Mouse (Mus musculus): ENCODE results near the gene Rasal3.

The Rasal3 gene

GRCm38 (mm10) chr17:32356766-32357760 is 46.3 kb downstream of the Rasal3 start:
- in situ Hi-C loops (cut with MboI, MseI) = no loop called here

GRCm38 (mm10) chr17:32356281-32356680 is 47.1 kb downstream of the Rasal3 start:
- in situ Hi-C loops (cut with MboI, MseI) = no loop called here

- in situ Hi-C loops (cut with MboI, MseI) = no loop called here
These were observed 48.4 kb downstream of the Rasal3 start for GRCm38 (mm10) chr17:32355031-32355430.

GRCm38 (mm10) chr17:32354211-32354610 is 49.2 kb downstream of the Rasal3 start:
- in situ Hi-C loops (cut with MboI, MseI) = no loop called here

- in situ Hi-C loops (cut with MboI, MseI) = no loop called here
These were observed 49.7 kb downstream of the Rasal3 start for GRCm38 (mm10) chr17:32353696-32354095.

- in situ Hi-C loops (cut with MboI, MseI) = no loop called here
These were observed 51.7 kb downstream of the Rasal3 start for GRCm38 (mm10) chr17:32351726-32352125.

GRCm38 (mm10) chr17:32351269-32351668 is 52.1 kb downstream of the Rasal3 start:
- in situ Hi-C loops (cut with MboI, MseI) = no loop called here

GRCm38 (mm10) chr17:32350382-32350983 is 52.9 kb downstream of the Rasal3 start, which contains the start of gene Akap8l:
TSS of gene Akap8l (minus strand) at chr17:32350607.
- in situ Hi-C loops (cut with MboI, MseI) = no loop called here

GRCm38 (mm10) chr17:32349851-32350381 is 53.5 kb downstream of the Rasal3 start:
- in situ Hi-C loops (cut with MboI, MseI) = no loop called here

- in situ Hi-C loops (cut with MboI, MseI) = no loop called here
These were observed 54.2 kb downstream of the Rasal3 start for GRCm38 (mm10) chr17:32349037-32349732.

- in situ Hi-C loops (cut with MboI, MseI) = no loop called here
These were observed 55.0 kb downstream of the Rasal3 start for GRCm38 (mm10) chr17:32348406-32348805.

GRCm38 (mm10) chr17:32341102-32341501 is 62.3 kb downstream of the Rasal3 start:
- in situ Hi-C loops (cut with MboI, MseI) = loop anchor here (5.0 kb wide), 2 partner anchors 91 to 141 kb away; no protein-coding TSS in a partner anchor
